Mouse (Mus musculus) cerebellum, adult 11 months (tissue): ENCODE data around the gene Eif5a.
"Not testable (repeated sequence)": the region's sequence is repeated elsewhere in the genome, so short reads cannot be mapped to it uniquely, and the experiment has no call there.

ENCODE experiments used
- DNase-seq: peaks from one replicate; pipeline ENCODE4 v3.0.0; 2022

The Eif5a gene

DNA sequence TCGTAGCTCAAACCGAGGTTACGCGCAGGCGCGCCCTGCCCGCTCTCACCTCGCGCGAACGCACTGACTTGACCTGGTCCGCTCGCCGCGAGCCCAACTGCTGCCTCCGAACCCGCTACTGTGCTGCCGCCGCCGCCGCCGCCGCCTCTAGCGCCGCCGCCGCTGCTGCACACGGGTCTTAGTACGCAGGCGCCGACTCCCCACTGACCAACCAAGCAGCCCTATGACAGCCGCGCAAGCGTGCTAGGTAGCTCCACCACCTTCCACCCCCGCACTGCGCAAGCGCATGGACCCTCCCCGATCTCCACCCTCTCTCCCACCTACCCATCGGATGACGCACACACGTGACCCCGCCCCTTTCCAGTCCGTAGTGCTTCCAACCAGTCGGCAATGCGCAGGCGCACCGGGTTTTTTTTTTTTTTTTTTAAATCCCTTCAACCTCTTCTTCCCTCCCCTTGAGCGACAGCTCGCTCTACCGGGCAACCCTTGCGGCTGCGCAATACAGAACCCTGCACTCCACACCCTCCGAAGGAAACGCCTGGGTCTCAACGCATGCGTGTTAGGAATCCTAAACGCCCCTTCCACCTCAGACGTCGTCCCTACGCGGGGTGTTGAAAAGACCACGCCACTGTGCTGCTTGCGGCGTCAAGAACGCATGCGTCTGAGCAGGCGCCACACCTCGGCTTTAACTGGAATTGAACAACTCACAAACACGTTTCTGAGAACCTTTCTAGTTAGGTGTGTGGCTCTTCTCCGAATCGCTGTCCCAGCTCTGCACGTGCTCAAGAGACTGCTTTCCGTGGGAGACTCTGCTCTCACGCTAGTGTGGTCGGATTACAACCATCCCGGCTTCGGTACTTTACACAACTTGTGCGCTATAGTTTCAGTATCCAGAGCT is at the start of gene Eif5a:
TSS of gene Eif5a (minus strand) at position 845 of the 898 bp plus-strand sequence.
- peak; percentile 100 for DNase-seq

DNA sequence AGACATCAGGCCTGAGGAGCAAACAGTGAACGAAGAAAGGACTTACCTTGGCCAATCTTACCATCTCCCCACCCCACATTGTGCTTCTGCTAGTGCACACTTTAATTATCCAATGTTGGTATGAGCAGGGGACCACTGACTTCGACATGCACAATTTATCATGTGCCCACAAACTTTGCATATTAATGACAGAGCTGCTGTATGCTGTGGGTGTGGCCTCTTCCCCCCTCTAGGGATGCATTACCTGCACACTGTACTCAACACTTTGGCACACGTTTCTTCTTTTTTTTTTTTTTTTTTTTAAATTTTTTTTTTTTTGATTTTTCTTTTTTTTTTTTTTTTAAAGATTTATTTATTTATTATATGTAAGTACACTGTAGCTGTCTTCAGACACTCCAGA is 49.0 kb upstream of the Eif5a start:
- no peak for DNase-seq

GRCm38 (mm10) chr11:69970222-69970621 is 48.5 kb upstream of the Eif5a start:
- DNase-seq, result no peak

GRCm38 (mm10) chr11:69968793-69969192 is 47.0 kb upstream of the Eif5a start:
- DNase-seq, result no peak

- no peak for DNase-seq
Measured at GRCm38 (mm10) chr11:69966860-69967517, 45.2 kb upstream of the Eif5a start.

DNA sequence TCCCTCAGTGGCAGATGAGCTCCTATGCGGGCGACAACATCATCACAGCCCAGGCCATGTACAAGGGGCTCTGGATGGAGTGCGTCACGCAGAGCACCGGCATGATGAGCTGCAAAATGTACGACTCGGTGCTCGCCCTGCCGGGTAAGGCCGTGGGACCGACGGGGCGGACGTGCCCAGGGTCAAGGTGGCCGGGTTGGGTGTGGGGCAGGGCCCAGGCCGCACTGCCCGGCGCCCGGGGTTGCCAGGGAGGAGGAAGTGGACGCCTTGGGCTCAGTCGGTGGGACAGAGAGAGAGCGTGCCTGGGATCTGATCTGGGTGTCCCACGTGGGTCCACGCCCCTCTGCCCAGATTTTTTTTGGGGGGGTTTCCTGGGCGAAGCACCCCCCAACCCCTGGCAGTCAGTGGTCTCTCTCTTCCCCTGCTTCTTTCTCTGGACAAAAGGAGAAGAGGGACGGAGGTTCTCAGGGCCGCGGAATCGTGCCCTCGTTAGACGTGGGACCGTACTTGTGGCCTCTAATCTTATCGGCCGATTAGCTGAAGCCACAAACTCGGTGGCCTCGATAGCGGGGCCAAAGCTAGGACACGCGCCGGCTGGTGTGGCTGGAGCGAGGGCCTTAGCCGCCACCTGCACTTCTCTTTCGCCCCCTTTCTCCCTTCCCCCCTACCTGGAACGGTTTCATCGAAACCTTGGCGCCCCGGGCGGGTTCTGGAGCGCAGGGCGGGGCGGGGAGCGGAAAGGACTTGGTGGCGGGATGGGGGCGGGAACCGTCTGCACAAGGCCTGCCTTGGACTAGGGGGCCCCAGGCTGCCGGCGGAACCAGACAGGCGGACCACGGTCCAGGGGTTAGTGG is 44.5 kb upstream of the Eif5a start:
- no peak for DNase-seq

DNA sequence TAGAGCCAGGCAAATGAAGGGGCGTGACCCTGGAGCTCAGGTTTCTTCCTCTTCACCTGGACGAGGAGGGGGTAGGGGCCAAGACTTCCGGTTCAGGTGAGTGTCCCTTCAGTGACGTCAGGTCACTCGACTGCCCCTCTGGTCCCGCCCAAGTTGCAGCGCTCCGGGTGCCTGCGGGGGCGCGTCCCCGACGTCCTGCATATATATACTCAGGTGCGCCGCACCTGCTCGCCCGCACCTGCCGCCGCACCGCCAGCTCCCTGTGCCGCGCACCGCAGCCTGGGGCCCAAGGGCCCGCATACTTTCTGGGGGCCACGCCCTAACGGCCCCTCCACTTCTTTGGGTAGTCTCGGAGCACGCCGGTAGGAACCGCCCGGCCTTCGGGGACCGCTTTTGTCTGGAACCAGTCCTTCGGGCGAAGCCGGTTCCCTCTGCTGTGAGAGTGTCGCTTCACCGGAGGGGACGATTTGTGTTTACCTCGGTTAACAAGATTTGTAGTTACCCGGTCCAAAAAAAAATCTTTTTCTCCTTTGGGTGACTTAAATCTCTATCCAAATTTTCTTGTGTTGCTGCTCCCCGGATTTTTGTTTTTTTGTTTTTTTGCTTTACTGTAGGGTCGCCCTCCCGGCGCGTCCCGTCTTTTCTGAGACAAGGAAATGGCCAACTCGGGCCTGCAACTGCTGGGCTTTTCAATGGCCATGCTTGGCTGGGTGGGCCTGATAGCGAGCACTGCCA is 43.7 kb upstream of the Eif5a start:
- no peak for DNase-seq

DNA sequence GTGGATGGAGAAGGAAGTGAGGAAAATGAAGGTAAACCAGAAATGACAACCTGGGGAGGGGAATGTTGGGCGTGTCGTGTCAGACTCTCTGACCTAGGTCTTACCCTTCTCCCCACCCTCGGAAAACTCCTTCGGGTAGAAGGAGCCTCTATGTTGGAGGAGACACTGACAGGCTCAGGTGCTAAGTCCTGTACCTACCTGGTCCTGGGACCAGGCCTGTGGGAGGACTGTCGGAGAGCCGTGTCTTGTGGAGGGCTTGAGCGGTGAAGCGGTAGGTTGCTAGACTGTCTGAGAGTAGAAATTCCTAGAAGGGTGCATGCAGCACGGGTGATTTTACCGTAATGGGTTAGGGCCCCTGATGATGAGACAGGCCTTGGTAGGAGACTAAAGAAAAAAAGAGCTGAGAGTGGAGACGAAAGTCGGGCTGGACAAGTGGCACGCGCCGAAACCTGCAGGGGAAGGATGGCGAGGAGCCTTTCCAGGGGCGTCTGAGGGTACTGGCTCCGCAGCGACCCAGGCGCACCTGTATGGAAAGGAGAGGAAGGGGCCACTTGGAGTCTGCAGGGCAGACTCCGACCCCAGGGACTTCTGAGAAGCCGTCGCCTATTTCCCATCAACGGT is 43.0 kb upstream of the Eif5a start, which contains the start of gene Cldn7:
TSS of gene Cldn7 (plus strand) at position 130 of the 621 bp plus-strand sequence.
- DNase-seq, result no peak

- DNase-seq, result no peak
Measured at GRCm38 (mm10) chr11:69961841-69962240, 40.1 kb upstream of the Eif5a start.

DNA sequence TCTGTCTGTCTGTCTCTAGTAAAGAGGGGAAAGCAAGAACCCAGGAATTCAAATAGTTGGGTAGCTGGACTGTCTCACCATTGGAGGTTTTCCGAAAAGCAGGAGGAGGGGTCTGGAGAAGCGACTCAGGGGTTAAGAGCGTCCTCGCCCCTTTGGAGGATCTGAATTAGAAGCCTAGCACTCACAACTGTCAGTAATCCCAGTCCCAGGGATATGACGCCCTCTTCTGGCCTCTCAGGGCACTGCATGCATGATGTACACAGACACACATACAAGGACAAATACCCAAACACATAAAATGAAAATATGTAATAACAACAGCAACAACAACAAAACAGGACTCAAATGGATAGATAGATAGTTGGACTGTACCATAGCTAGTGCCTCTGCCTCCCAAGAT is 38.9 kb upstream of the Eif5a start:
- DNase-seq, result no peak

DNA sequence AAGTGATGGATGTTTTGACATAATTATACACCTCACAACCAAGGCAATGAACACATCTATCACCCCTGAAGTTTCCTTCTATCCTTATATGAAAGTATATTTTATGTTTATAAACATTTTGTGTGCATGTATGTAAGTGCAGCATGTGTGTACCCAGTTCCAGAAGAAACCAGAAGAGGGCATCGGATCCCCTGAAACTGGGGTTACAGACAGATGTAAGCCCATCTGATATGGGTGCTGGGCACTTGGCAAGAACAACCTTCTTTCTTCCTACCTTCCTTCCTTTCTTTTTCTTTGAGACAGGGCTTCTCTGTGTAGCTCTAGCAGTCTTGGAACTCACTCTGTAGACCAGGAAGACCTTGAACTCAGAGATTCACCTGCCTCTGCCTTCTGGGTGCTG is 34.5 kb upstream of the Eif5a start:
- DNase-seq, result no peak

- not testable (repeated sequence) for DNase-seq
Measured at GRCm38 (mm10) chr11:69955618-69956017, 33.9 kb upstream of the Eif5a start.

- no peak for DNase-seq
Measured at GRCm38 (mm10) chr11:69953267-69953915, 31.6 kb upstream of the Eif5a start.

GRCm38 (mm10) chr11:69952274-69952673 is 30.5 kb upstream of the Eif5a start:
- DNase-seq, result no peak

GRCm38 (mm10) chr11:69950807-69951459 is 29.2 kb upstream of the Eif5a start:
- DNase-seq, result no peak

GRCm38 (mm10) chr11:69948763-69949150 is 27.0 kb upstream of the Eif5a start:
- peak; percentile 70 for DNase-seq

- DNase-seq, result peak; percentile 42
Measured at GRCm38 (mm10) chr11:69948066-69948762, 26.5 kb upstream of the Eif5a start, which contains the start of gene Slc2a4. Gene Slc2a4 (minus strand): TSS chr11:69948188.

DNA sequence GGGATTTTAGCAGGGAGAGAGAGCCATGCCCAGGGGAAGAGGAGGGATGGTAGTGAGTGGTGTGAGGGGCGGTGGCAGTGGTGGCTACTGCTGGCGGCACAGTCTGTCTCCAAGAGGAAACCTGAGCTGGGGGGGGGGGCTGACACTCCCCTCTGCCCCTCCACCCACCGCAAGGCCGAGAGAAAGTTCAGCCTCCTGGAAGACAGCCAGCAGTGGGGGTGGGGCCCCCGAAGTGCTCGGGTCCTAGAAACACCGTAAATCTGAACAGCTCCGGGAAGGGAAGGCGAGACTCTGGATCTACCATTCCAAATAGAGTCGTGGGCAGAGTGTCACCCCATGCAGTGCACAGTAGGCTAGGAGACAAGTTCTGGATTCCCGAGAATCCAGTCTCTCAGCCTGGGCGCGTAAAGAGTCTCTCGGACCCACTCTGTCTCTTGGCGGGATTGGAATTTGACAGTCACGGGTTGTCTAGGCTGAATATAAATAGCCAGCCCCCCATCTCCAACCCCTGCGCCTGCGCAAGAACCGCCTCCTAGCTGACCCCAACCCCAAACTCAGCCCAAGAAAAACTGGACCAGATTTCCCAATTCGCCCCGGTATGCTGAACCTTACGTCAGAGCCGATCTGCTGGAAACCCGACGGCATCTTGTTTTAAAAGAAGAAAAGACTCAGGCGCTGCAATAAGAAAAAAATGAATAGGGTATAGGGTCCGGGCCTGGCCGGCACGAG is 25.7 kb upstream of the Eif5a start:
- no peak for DNase-seq
